Mouse (Mus musculus) layer of hippocampus, postnatal 10 days (tissue): ENCODE results near the gene Acp1. TPM values are rescaled to one million over a fixed set of nuclear protein-coding genes. Genes with fewer than 3 reads are reported as not detected.

Experiments
- DNase-seq, 2 experiments: peaks; one replicate each; pipeline ENCODE4 v3.0.0; 2021; ENCODE audit warnings: low spot score in 2 of 2
- long read RNA-seq: library from polyadenylated mRNA; stranded (forward); transcript quantifications from one replicate; pipeline ENCODE4 v2.0.0, GENCODE M21; 2023
- total RNA-seq, 2 experiments: library from RNA; stranded (reverse); gene quantifications; 2 replicates each; pipeline ENCODE4 v1.2.3; 2021

The Acp1 gene
- total RNA-seq: 10 to 100 TPM; 52.2 to 58.4 TPM
- long read RNA-seq, transcript Acp1-201 (6 exons, 3,066 nt): minor isoform, 50 of 130 reads
- long read RNA-seq, transcript Acp1-202 (6 exons, 2,754 nt): major isoform, 76 of 130 reads
- long read RNA-seq, partial matches to known transcripts: 0 of 130 reads
- long read RNA-seq, other reads (novel, unspliced or antisense): 4 of 130 reads

DNA sequence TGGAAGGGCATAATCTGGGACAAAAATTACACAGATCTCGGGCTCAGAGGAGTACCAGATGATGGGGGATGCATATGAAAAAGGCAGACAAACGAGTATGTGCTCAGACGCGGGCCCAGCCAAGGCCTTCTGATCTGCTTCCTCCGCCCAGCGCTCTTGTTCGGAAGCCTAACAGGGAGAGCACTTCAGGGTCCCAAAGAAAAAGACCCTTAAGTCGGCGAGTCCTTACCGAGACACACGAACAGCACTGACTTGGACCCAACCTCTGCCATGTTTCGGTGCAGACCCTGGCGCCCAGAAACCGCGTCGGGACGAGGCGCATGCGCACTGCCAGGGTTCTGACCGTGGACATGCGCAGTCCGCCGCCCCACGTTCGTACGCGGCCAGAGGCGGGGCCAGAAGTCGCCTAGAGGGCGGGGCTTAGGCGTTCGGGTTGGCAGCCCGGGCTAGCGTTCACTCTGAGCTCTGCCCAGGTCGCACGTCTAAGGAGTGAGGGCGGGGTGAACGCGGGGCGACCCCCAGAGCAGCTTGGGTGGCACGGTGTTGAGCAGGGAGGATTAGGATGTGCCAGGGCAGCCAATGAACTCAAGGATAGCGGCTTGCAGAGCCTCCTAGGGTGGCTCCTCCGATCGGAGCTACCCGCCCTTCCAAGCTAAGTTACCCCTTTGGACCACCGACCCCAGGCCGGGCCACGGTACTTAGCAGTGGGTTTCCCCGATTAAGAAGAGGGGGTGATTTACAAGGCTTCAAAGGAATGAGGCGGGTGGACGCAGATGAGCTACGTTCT is at the start of gene Acp1, which contains the start of gene Sh3yl1:
Acp1 (minus strand) TSS at position 329 of the 787 bp plus-strand sequence.
Sh3yl1 (plus strand) TSS at position 408 of the 787 bp plus-strand sequence.
- DNase-seq: peak; percentile 96 to 98

GRCm38 (mm10) chr12:30944197-30944596 is 32.8 kb upstream of the Acp1 start:
- DNase-seq: no peak

GRCm38 (mm10) chr12:30943057-30943986 is 31.9 kb upstream of the Acp1 start:
- no peak for DNase-seq

GRCm38 (mm10) chr12:30936899-30937298 is 25.5 kb upstream of the Acp1 start:
- no peak for DNase-seq

- no peak for DNase-seq
Measured at GRCm38 (mm10) chr12:30933299-30933698, 21.9 kb upstream of the Acp1 start.

- no peak for DNase-seq
Measured at GRCm38 (mm10) chr12:30928182-30928581, 16.8 kb upstream of the Acp1 start.

- DNase-seq: no peak
Measured at GRCm38 (mm10) chr12:30922401-30922800, 11.0 kb upstream of the Acp1 start.

DNA sequence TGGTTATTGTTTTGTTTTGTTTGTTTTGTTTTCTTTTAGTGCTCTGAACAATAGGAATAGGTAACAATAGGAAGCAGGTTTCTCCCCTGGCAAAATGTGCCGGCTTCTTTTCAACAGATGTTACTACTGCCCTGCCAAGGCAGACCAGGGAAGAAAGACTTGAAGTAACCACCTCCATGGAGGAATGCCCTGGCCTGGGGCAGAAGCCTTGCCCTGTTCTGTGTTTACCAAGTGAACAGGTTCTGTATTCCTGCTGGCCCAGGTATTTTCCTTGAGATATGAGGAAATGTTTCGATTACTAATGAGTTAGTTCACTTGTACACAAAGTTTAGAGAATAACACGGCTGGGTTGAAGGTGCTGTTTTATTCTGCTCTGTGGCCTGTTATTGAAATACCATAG is 1.5 kb upstream of the Acp1 start:
- no peak for DNase-seq

DNA sequence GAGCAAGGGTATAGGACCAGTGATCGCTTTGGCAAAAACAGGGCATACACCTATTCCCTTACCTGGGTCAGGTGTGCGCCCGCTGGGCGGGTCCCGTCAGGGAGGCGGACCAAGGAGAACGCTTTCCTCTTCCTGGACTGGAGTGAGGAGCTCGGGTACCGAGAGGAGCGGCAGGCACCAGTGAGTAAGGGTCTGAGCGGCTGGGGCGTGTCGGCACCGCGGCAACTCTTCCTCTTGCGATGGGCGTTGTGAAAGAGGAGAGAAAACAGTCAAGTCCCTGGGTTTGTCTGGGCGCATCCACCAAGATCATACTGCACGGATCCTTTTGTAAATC is 626 bp upstream of the Acp1 start:
- DNase-seq: peak in 1 of 2 experiments; percentile 54

GRCm38 (mm10) chr12:30910860-30911259 is 529 bp downstream of the Acp1 start:
- no peak for DNase-seq

GRCm38 (mm10) chr12:30909881-30910280 is 1.5 kb downstream of the Acp1 start:
- no peak for DNase-seq

GRCm38 (mm10) chr12:30908658-30909057 is 2.7 kb downstream of the Acp1 start:
- DNase-seq: no peak

DNA sequence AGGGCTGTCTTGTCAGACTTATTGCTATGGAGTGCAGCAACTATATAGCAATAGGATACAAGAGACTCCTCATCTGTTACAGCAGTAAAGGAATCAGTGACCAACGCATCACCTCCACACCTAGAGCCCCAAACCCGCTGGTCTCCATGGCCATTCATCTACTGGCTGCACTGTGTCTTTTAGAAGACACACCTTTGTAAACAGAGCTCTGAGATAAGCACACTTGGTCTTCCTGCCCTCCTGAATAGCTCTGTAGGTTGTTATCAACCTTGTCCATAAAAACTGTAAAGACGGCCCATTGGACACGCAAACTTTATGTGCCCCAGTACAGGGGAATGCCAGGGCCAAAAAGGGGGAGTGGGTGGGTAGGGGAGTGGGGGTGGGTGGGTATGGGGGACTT is 14.3 kb downstream of the Acp1 start:
- DNase-seq: no peak

DNA sequence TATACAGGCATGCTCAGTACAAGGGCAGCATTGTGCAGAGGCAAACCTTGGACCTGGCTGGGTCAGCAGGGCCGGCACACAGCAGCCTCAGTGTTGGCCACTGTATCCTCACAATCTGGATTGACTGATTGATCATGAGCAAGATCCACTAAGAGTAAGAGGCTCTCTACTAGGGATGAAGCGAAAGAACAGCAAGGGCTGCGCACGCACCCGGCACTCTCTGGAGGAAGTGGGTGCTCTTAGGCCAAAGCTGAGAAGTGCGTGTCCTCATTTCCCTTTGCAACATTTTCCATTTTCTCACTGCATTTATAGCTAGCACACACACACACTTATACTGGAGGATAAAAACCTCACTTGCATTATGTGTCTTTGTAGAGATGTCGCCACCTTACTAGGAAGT is 20.0 kb downstream of the Acp1 start:
- no peak for DNase-seq

DNA sequence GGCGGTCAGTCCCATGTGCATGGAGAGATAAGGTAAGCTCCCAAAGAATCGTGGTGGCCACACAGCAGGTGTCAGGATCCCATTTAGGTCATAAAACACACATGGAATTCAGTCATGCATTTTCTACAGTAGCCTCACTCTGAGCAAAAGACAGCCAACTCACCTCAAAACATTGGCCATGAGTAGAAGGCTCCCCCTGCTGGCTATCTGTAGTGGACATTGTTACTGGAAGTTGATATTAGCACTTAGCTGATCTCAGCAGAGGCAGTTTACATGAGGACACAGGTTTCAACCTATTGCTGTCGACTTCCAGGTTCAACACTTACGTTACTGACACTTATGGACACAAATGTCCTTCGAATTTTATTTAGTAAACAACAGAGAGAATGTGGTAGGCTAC is 21.3 kb downstream of the Acp1 start:
- peak; percentile 73 to 79 for DNase-seq

DNA sequence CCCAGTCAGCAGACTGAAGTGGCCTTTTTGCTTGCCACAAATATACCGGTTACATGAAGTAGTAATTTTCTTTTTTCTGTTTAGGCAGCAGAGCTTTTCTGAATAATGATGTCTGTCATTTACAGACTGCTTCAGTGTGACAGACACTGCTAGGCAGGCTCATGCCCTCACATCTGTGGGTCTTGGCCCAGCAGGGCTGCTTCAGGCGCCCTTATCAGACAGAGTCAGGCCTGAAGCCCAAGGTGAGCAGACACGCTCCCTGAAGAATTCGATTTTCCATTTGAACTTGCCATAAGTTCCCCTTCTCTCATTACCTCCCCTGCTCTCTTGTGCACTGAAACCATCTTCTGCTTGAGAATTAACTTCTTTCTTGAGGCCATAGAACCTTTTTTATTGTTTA is 23.4 kb downstream of the Acp1 start:
- DNase-seq: no peak

DNA sequence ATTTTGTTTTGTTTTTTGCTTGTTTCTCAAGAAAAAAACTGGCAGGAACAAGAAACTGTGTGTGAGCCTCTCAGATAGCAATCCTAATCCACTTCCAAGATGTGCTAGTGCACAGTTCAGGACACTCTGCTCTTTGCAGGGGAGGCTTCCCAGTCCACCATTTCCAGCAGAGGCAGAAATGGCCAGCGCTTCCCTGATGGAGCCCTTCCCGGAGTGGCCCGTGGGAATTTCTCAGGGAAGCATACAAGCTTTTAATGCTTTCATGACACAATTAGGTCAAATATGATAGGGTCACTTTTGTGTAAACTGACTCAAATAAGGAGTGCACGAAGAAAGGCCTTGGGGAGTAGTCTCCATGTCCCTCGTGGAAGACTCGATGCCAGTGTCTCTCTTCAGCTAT is 25.5 kb downstream of the Acp1 start:
- no peak for DNase-seq

GRCm38 (mm10) chr12:30884622-30885230 is 26.7 kb downstream of the Acp1 start:
- peak in 1 of 2 experiments; percentile 21 for DNase-seq

DNA sequence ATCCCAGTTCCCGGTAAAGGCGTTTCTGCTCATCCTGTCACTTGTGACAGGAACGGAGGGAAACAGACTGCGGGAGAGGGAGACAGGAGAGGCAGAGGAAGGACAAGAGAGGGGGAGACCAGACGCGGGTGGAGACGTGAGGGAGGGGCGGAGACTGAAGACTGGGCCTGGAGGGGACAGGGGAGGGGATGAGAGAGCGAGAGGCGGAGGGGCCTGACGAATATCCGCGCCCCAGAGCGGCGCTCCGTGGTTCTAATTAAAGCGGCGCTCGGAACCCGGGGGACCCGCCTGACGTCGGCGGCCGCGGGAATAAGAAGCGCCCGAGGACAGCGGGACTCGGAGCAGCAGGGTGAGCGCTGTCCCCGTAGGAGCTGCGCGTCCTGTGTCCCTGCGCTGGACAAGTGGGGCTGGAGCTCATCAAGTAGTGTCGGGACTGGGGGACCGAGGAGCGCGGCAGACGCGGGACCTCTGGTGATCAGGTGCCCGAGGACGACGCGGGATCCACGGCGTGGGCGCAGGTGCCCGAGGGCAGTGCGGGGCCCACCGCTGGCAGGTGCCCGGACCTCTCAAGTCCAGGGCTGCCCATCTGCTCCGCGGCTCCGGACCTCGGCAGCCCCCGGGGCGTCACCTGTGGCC is 27.3 kb downstream of the Acp1 start, which contains the start of gene Alkal2:
Alkal2 (plus strand) TSS at position 337 of the 636 bp plus-strand sequence.
- DNase-seq: peak; percentile 21 to 47

DNA sequence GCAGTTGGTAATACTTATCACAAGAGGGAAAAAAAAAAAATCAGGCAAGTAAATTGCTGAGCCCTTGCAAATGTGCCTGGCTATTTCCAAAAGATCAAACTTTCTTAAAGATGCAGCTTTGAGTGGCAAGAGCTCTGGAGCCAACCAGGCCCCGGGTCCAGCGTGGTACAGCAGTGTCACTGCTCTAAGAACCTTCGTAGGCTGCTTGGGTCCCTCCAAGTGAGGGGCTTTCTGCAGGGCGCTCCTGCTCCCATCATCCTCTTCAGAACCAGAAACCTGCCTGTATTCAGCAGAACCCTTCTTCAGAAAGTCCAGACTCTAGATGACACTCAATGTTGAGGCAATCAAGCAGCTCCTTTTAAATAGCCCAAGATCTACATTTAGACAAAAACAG is 27.8 kb downstream of the Acp1 start:
- DNase-seq: no peak

GRCm38 (mm10) chr12:30879447-30879846 is 31.9 kb downstream of the Acp1 start:
- DNase-seq: peak in 1 of 2 experiments; percentile 36
